Mouse (Mus musculus): ENCODE data around the gene A930009A15Rik. TPM values are rescaled to one million over a fixed set of nuclear protein-coding genes. Genes with fewer than 3 reads are reported as not detected.

A930009A15Rik gene
- polyA plus RNA-seq, 1 experiment from 2014 or later = not detected

GRCm38 (mm10) chr10:115585491-115586245, 15.9 kb downstream of the A930009A15Rik start:
- Histone ChIP-seq H3K9me3 (no peaks in the 10 kb centered on the region), H3K27ac (replicated peaks) (no peak overlapping the region), H3K4me1 (peaks cover 37% of the 10 kb centered on the region), H3K4me3 (peak overlapping the region; percentile 72), H3K27me3 (replicated peaks; ENCODE audit: low read depth, poor library complexity, severe bottlenecking) (peaks cover 95% of the 10 kb centered on the region), H3K36me3 (replicated peaks) (no peaks in the 10 kb centered on the region)
- WGBS = under 1% methylated on average over 21 of the region's 21 CpGs
- peak; percentile 27 for DNase-seq (ENCODE audit: low spot score)

DNA sequence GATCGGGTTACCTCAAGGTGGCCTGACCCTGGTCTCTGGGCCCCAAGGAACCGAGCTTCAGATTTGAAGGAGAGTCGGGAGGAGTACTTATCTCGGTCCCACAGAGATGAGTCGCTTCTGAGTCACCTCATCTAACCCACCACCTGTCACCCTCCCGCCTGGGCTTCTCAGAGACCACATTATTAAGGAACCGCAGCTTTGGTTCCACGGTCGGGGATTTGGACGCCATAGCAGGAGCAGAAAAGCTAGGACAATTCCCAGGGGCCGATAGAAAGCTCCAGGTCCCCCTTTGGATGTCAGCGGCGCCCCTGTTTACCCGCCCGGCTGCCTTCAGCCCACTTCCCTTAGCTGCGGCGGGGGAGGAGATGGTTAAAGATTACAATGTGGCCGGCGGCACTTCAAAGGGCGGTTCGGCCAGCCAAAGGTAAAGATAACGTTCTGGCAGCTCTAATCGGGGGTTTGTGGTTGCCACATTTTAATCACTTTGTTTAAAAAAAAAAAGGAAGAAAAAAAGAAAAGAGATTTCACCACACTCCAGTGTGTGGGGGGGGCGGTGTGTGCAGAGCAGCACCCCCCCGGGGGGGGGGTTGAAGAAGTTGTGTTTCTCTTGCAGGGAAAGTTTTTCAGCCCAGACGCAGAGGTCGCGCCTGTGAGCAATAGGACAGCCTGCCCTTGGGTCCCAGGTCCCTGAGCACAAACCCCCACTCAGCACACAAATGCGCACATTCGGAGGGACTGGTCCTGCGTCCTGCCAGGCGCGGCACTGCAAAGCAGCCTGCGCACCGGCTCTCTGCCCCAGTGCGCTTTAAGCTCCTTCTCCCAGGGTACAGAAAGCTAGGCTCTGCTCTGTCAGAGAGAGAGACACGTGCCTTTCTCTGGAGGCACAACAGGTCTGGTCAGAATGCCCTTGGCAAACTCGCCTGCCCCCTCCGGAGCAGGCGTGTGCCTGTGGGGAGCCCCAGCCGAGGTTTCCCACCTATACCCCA, 16.8 kb downstream of the A930009A15Rik start:
- WGBS = under 1% methylated on average over 41 of the region's 41 CpGs
- H3K27ac ChIP-seq (replicated peaks) = peak overlapping the region; percentile 72
- H3K9me3 ChIP-seq = no peaks in the 10 kb centered on the region
- H3K4me1 ChIP-seq = peaks cover 37% of the 10 kb centered on the region
- peaks cover 87% of the 10 kb centered on the region for H3K27me3 ChIP-seq (replicated peaks; ENCODE audit: low read depth, poor library complexity, severe bottlenecking)
- peak overlapping the region; percentile 72 for H3K4me3 ChIP-seq
- peak; percentile 66 for DNase-seq (ENCODE audit: low spot score)
- no peaks in the 10 kb centered on the region for H3K36me3 ChIP-seq (replicated peaks)

- Histone ChIP-seq H3K4me3 (peak within 1 kb of the TSS; percentile 72), H3K27ac (replicated peaks) (peak within 1 kb of the TSS; percentile 72), H3K36me3 (replicated peaks) (no peaks in the 10 kb centered on the region), H3K4me1 (peaks cover 37% of the 10 kb centered on the region), H3K9me3 (no peaks in the 10 kb centered on the region), H3K27me3 (replicated peaks; ENCODE audit: low read depth, poor library complexity, severe bottlenecking) (peaks cover 80% of the 10 kb centered on the region)
- peak; percentile 82 for DNase-seq (ENCODE audit: low spot score)
- WGBS = under 1% methylated on average over 47 of the region's 47 CpGs
These were observed 17.6 kb downstream of the A930009A15Rik start, which contains the start of gene Lgr5 for GRCm38 (mm10) chr10:115587301-115587969. Gene Lgr5 (minus strand): TSS chr10:115587780.

DNA sequence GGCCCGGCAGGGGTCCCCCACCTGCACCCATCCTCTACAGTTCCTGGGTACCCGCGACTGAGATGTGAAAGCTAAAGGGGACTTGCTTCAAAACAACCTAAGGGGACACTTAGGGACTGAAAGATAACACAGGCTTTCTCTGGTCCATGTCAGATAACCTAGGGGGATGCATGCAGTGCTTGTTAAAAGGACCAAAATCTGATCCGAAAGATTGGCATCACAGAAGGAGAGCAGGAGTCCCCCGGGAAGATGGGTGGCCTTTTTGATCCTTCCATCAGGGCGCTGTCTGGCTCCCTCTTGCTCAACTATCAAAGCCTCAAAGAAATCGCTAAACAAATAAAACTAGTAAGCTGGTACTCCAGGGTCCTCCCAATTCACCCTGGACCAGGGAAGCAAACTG, 18.2 kb downstream of the A930009A15Rik start:
- Histone ChIP-seq H3K4me1 (peaks cover 37% of the 10 kb centered on the region), H3K27me3 (replicated peaks; ENCODE audit: low read depth, poor library complexity, severe bottlenecking) (peaks cover 76% of the 10 kb centered on the region), H3K4me3 (peak overlapping the region; percentile 72), H3K36me3 (replicated peaks) (no peaks in the 10 kb centered on the region), H3K27ac (replicated peaks) (peak overlapping the region; percentile 72), H3K9me3 (no peaks in the 10 kb centered on the region)
- no peak for DNase-seq (ENCODE audit: low spot score)
- WGBS = under 1% methylated on average over 7 of the region's 7 CpGs

DNA sequence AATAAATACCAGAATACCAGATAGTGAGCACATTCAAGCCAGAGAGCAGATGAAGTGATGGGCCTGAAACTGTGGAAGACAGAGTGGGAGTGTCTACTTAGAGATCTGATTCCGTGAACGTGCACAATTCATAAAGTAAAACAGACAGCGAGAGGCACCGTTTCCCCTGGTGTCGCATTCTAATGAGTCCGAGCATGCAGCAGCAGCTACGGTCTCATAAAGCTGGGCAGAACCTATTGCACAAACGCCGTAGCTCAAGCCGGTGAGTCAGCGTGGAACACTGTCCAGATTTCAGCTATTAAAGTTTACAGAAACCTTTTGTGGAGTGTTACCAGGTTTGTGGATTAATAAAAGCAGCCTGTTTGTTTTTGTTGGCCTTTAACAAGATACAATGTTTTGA, 23.4 kb downstream of the A930009A15Rik start:
- no peak overlapping the region for H3K4me3 ChIP-seq
- H3K27me3 ChIP-seq (replicated peaks; ENCODE audit: low read depth, poor library complexity, severe bottlenecking) = peaks cover 24% of the 10 kb centered on the region
- H3K27ac ChIP-seq (replicated peaks) = no peak overlapping the region
- H3K36me3 ChIP-seq (replicated peaks) = no peaks in the 10 kb centered on the region
- 70% methylated on average over 11 of the region's 11 CpGs for WGBS
- H3K4me1 ChIP-seq = peaks cover 4% of the 10 kb centered on the region; the same call in 1 of the 2 replicates
- H3K9me3 ChIP-seq = no peaks in the 10 kb centered on the region
- DNase-seq (ENCODE audit: low spot score) = no peak

DNA sequence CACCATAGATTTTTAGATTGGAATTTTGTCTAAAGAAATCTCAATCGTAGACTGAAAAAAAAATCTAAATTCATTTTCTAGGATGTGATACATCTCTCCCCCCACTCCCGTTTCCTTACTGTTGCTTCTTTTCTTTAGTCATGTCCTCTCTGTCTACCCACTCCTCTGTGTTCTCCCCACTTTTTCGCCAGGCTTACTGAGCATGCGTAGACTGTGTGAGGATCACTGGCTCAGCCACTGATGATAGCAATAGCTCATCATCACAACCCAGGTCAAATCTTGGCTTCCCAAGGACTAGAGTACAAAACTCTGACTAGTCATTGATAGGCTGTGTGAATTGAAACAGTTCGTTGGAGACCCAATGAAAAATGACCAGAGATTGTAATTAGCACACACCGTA, 23.9 kb downstream of the A930009A15Rik start:
- Histone ChIP-seq H3K4me3 (no peak overlapping the region), H3K9me3 (no peaks in the 10 kb centered on the region), H3K36me3 (replicated peaks) (no peaks in the 10 kb centered on the region), H3K4me1 (0 out of 2 replicates have a peak, but pooled peaks cover 3% of the 10 kb centered on the region), H3K27ac (replicated peaks) (no peak overlapping the region), H3K27me3 (replicated peaks; ENCODE audit: low read depth, poor library complexity, severe bottlenecking) (peaks cover 20% of the 10 kb centered on the region)
- WGBS = 90% methylated on average over 6 of the region's 6 CpGs
- DNase-seq (ENCODE audit: low spot score) = no peak

GRCm38 (mm10) chr10:115595748-115596147, 26.0 kb downstream of the A930009A15Rik start:
- H3K36me3 ChIP-seq (replicated peaks) = no peaks in the 10 kb centered on the region
- WGBS = 93% methylated on average over 1 of the region's 1 CpGs
- DNase-seq (ENCODE audit: low spot score) = no peak
- H3K27me3 ChIP-seq (replicated peaks; ENCODE audit: low read depth, poor library complexity, severe bottlenecking) = no peaks in the 10 kb centered on the region
- H3K9me3 ChIP-seq = no peaks in the 10 kb centered on the region
- 0 out of 2 replicates have a peak, but pooled peaks cover 3% of the 10 kb centered on the region for H3K4me1 ChIP-seq
- no peak overlapping the region for H3K4me3 ChIP-seq
- no peak overlapping the region for H3K27ac ChIP-seq (replicated peaks)

DNA sequence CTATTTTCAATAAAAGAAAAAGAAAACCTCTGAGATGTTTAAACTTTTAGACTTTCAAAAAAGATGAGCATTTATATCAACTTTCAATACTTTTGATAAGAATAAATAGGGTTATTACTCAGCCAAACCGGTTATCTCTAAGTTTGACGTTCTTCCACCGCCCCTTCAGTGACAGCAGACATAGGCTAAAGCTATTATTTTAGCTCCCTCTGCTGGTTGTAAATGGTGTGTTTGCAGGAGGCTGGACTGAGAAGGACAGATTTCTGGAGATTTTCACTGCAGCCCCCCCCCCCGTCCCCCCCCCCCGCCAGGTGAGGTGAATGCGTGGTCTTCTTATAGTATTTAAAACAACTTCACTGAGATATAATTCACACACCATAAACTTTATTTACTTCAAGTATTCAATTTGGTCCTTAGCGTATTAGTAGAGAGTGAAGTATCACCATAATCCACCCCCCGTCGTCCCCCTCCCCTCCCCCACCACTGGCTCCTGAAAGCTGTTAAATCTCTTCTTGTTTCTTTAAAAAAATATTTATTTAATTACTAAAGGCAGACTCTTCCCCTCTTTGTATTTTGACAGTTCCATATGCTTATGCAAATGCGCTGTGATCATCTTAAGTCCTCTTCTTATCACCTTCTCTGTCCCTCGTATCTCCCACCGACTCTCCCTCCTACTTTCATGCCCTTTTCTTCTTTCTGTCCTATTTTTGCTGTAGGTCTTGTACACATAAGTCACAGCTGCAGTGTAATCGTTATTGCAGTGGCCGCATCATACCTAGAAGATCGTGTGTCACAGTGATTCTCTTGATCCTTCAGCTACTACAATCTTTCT, 47.9 kb downstream of the A930009A15Rik start:
- H3K36me3 ChIP-seq (replicated peaks) = no peaks in the 10 kb centered on the region
- no peaks in the 10 kb centered on the region for H3K9me3 ChIP-seq
- DNase-seq (ENCODE audit: low spot score) = peak; percentile 27
- no peak overlapping the region for H3K27ac ChIP-seq (replicated peaks)
- 14% methylated on average over 15 of the region's 15 CpGs for WGBS
- peaks cover 6% of the 10 kb centered on the region for H3K27me3 ChIP-seq (replicated peaks; ENCODE audit: low read depth, poor library complexity, severe bottlenecking)
- peak overlapping the region; percentile 46 for H3K4me3 ChIP-seq
- peaks cover 12% of the 10 kb centered on the region for H3K4me1 ChIP-seq

- no peak overlapping the region for H3K27ac ChIP-seq (replicated peaks)
- peak; percentile 41 for DNase-seq (ENCODE audit: low spot score)
- 18% methylated on average over 15 of the region's 15 CpGs for WGBS
These were observed 48.6 kb downstream of the A930009A15Rik start for GRCm38 (mm10) chr10:115618288-115618856.

GRCm38 (mm10) chr10:115623481-115623880, 53.7 kb downstream of the A930009A15Rik start:
- Histone ChIP-seq H3K4me3 (no peak overlapping the region), H3K27ac (replicated peaks) (no peak overlapping the region), H3K4me1 (peaks cover 12% of the 10 kb centered on the region), H3K36me3 (replicated peaks) (no peaks in the 10 kb centered on the region), H3K9me3 (no peaks in the 10 kb centered on the region), H3K27me3 (replicated peaks; ENCODE audit: low read depth, poor library complexity, severe bottlenecking) (no peaks in the 10 kb centered on the region)
- no peak for DNase-seq (ENCODE audit: low spot score)
- WGBS = 90% methylated on average over 7 of the region's 7 CpGs

More at GRCm38 (mm10) chr10:115618288-115618856, 48.6 kb downstream of the A930009A15Rik start:
- no peaks in the 10 kb centered on the region for H3K36me3 ChIP-seq (replicated peaks)
- peaks cover 12% of the 10 kb centered on the region for H3K4me1 ChIP-seq
- peaks cover 6% of the 10 kb centered on the region for H3K27me3 ChIP-seq (replicated peaks; ENCODE audit: low read depth, poor library complexity, severe bottlenecking)
- no peaks in the 10 kb centered on the region for H3K9me3 ChIP-seq
- peak overlapping the region; percentile 46 for H3K4me3 ChIP-seq

- H3K27ac ChIP-seq (replicated peaks) = no peak overlapping the region
- peak; percentile 20 for DNase-seq (ENCODE audit: low spot score)
These were observed 54.3 kb downstream of the A930009A15Rik start for GRCm38 (mm10) chr10:115623956-115624671.

More at GRCm38 (mm10) chr10:115623956-115624671, 54.3 kb downstream of the A930009A15Rik start:
- WGBS = 62% methylated on average over 15 of the region's 15 CpGs
- no peaks in the 10 kb centered on the region for H3K27me3 ChIP-seq (replicated peaks; ENCODE audit: low read depth, poor library complexity, severe bottlenecking)
- H3K4me1 ChIP-seq = peaks cover 10% of the 10 kb centered on the region
- H3K36me3 ChIP-seq (replicated peaks) = no peaks in the 10 kb centered on the region
- no peak overlapping the region for H3K4me3 ChIP-seq
- no peaks in the 10 kb centered on the region for H3K9me3 ChIP-seq
